Mouse (Mus musculus): ENCODE results near the gene Ldlrad3.
A peak's percentile ranks its signal among the peaks of the same experiment; 100 is the strongest.

The Ldlrad3 gene

DNA sequence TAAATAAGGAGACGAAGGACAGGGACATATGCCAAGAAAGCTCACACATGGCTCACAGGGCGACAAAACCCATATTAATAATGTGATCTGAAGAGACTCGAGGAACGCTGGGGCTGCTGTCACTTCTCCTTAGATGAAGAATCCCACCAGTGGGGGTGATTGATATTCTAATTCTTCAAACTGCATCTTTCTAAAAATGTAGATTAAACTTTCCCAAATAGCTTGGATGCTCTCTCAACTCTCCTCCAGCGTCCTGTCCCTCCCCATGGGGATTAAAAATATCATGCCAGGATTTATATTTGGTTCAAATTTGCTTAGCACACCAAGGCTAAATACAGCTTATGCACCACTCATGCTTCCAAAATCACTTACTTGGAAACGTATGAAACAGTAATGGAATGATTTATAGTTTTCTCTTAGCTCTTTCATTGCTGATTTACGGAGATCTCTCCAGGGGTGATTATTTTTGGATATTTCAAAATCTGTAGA, 182.4 kb downstream of the Ldlrad3 start:
- DNase-seq (ENCODE audit: low read depth in 2 of 2, low spot score in 2 of 2), result no peak

DNA sequence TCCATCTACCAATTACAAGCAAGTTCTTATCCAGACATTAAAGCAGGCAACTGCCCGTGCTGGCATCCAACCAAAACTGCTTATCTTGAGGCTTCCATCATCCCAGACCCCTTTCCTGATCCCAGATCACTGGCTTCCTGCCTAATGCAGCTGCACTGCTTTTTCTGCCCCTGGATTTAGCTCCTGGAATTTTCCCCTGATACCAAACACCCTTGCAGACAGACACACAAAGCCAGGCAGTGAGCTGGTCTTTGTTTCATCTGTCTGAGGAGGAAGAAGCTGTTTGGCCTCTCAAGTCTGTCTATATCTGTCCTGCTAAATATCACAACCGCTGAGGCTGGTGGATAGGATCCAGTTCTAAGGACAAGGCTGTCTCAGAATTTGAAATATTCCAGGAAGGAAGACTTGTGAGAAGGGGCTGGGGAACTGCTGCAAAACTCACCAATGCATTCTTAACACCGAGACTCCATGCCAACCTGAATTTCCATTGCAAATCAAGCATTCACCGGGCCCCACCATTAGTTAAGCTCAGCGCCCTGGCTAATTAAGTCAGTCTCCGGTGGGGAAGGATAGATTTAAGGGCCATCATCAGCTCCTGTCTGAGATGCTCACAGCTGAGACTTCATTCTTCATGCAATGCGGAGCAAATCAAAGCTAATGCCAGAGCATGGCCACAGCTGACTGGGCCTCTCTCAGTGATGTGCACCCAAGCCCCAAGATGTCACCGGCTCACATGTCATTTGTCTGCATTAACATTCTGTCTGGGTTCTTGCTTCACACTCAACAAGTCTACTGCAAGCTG, 183.0 kb downstream of the Ldlrad3 start:
- DNase-seq (ENCODE audit: low read depth in 2 of 2, low spot score in 2 of 2), result no peak

DNA sequence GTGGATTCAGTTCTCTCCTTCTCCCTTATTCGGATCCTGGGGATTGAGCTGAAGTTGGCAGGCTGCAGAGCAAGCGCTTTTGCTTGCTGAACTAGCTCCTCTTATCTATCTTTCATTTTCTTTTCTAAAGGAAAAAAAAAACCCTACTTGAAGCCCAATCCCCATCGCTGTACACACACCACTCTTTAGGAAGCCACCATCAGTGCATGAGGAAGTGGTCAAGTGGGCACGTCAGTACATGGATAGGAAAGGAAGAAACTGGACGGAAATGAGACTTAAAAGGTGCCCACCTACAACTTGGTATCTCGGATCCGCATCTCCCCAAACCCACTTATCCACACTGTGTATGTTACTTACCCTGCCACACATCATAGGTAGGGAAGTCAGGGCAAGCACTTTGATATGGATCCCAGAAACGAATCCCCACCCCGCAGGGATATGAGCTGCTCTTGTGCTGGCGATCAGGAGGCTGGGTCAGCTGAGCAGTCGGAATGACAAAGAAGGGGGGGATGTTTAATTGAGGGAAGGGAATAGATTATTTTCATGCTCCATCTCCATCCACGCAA, 183.7 kb downstream of the Ldlrad3 start:
- no peak for DNase-seq (ENCODE audit: low read depth in 2 of 2, low spot score in 2 of 2)

- no peak for DNase-seq (ENCODE audit: low read depth in 2 of 2, low spot score in 2 of 2)
These were observed 184.5 kb downstream of the Ldlrad3 start for GRCm38 (mm10) chr2:102001661-102002060.

GRCm38 (mm10) chr2:101998911-101999572, 187.1 kb downstream of the Ldlrad3 start:
- no peak for DNase-seq (ENCODE audit: low read depth in 2 of 2, low spot score in 2 of 2)

DNA sequence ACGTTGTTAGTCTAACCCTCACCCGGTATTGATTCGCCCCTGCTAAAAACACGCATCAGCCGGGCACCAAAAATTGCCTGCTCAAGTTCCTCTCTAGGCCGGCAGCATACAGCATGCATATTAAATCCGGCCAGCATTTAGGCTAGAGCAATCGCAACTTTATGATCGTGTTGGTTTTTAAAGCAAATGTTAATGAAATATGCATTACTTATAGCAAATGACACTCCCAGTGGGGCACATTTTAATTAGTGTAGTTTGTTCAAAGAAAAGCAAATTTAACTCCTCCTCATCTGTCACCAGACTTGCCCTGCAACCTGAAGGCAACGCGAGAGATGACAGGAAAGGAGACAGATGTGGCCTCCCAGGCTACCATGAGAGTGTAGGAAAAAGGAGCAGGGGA, 189.2 kb downstream of the Ldlrad3 start:
- DNase-seq (ENCODE audit: low read depth in 2 of 2, low spot score in 2 of 2), result no peak

GRCm38 (mm10) chr2:101992574-101993310, 193.4 kb downstream of the Ldlrad3 start:
- peak; percentile 34 to 49 for DNase-seq (ENCODE audit: low read depth in 2 of 2, low spot score in 2 of 2)

DNA sequence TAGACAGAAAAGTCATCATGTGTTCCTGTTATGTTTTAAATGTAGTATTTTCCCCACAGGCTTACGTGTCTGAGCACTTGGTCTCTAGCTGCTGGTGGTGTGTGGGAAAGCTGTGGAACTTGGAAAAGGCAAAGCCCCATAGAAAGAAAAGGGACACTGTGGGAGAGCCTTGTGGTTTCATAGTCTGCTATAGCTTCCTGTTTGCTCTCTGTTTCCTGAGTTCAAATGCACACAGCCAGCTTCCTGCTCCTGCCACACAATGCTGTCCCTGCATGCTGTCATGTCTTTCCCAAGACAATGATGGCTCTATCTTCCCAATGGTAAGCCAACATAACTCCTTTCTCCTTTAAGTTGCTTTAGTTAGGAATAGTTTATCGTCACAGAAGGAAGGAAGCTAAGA, 194.5 kb downstream of the Ldlrad3 start:
- DNase-seq (ENCODE audit: low read depth in 2 of 2, low spot score in 2 of 2), result peak; percentile 3 to 12

- no peak for DNase-seq (ENCODE audit: low read depth in 2 of 2, low spot score in 2 of 2)
These were observed 199.7 kb downstream of the Ldlrad3 start for GRCm38 (mm10) chr2:101986344-101987087.

DNA sequence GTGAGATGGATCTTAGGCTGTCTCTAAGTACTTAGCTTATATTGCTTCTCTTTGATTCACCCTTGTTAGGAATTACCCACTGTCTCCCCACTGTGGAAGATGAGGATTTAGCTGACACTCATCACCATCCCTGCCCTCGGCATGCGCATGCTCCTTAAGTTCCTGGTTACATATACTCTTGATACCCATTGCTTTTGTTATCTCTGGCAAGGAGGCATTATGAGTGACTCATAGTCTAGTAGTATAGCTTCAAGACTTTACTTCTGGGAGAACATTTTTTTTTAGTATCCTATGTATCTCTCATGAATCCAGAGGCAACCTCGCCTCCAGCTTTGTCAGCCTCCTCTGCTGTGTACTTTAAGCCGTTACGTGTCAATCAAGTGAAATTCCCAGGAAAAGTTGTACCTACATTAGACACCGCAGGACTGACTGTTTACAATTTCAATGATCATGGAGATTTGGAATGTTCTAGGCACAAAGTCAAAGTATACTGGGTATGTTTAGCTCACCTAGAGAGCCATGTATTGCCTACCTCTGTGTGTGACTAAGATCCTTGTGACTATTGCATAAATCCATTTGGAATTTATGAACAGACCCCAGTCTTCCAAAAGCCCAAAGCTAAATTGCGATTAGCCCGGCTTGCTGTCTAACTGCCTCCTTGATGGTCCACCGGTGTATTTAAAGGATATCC, 202.2 kb downstream of the Ldlrad3 start:
- no peak for DNase-seq (ENCODE audit: low read depth in 2 of 2, low spot score in 2 of 2)

DNA sequence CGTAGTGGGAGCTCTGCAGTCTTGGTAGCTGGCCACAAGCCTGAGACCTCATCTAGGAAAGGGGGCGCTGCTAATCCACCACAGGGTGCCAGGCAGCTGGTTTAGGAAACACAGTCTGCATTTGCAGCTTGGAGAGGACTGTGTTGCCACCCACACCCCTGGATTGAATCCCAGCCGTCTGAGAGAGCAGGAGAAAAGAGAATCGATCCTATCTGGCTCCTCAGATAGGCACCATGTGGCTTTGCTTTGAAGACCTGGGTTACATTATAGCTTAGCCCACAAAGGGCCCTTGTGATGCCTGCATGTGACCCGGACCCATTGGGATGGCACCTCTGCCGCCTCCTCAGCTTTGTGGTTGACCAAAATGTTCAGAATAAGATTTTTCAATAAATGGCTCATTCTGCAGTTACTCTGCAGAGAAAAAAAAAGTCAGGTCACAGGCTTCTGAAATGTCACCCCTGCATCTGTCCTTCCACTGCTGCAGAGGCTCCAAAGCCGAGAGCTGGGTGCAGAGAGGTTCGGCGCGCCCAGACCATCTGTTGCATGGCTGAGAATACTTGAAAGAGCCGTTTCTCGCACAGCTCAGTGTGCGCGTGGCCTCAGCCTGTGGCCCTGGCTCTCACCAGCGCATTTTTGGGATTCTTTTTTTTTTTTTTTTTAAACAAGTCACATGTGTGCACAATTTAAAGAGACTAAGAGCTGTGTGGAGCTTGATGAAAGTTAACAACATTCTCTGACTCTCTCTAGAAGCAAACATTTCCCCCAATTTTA, 202.9 kb downstream of the Ldlrad3 start:
- peak; percentile 8 for DNase-seq (ENCODE audit: low read depth in 2 of 2, low spot score in 2 of 2)

DNA sequence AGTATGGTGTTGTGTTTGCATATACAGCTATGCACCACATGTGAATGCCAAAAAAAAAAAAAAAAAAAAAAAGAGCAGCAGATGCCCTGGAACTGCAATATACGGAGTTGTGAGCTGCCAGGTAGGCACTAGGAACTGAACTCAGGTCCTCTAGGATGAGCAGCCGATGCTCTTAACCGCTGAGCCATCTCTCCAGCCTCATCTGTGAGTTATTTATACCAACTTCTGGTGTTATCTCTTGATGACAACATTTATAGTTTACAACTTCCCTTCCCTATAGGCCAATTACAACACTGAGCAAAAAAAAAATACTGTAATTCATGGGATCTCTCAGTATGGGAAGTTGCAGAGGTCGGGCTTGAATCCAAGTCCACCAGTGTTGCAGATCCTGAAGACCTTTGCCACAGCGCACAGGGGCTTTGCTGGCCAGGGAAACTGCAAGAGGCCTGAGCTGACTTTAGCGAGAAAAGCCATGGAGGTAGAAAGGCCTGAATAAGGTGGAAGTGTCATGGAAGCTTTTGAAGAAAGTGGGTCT, 204.2 kb downstream of the Ldlrad3 start:
- DNase-seq (ENCODE audit: low read depth in 2 of 2, low spot score in 2 of 2), result no peak

DNA sequence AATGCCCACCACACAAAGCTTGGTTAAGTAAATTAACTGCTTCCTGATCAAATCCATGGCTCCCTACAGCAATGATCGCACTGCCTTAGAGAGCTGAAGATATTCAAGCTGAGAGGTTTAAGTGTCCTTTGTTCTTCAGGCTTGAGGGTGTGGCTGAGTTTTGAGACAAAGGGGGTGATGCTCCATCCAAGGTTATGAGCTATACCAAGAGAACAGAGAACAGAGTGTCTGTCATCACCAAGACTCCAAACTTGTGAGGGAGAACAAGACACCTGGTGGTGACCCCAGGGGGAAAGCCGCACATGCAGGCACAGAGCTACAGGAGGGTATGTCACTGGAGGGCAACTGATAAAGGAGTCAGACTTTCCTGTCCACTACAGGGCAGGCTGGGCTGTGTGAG, 205.0 kb downstream of the Ldlrad3 start:
- DNase-seq (ENCODE audit: low read depth in 2 of 2, low spot score in 2 of 2), result no peak

DNA sequence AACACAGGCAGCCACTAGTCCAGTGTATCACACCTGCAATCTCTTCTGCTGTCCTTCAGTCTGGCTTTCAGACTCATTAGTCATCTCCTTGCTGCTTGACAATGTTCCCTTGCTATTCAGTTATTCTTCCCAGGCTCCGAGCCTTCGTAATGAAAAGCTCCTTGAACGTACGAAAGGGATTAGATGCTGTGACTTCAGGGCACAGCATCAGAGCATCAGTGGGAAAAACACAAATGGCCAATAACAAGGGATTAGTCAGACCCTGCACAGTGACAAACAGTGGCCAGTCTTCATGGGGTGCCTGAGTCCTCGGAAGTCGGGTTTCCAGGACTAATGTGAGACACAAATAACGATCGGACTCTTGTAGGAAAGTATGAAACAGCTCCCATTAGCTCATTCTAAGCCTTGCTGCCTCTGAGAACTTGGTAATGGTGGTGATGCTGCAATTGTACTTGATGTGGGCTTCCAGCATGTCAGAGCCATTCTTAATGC, 205.7 kb downstream of the Ldlrad3 start:
- no peak for DNase-seq (ENCODE audit: low read depth in 2 of 2, low spot score in 2 of 2)

GRCm38 (mm10) chr2:101978534-101979525, 207.4 kb downstream of the Ldlrad3 start:
- DNase-seq (ENCODE audit: low read depth in 2 of 2, low spot score in 2 of 2), result peak in 1 of 2 experiments; percentile 16

- DNase-seq (ENCODE audit: low read depth in 2 of 2, low spot score in 2 of 2), result no peak
These were observed 209.7 kb downstream of the Ldlrad3 start for GRCm38 (mm10) chr2:101976399-101977064.

- no peak for DNase-seq (ENCODE audit: low read depth in 2 of 2, low spot score in 2 of 2)
These were observed 212.4 kb downstream of the Ldlrad3 start for GRCm38 (mm10) chr2:101973810-101974209.

Data from CD8-positive naive resting alpha-beta T cell, adult 2 months (primary cell).